Comparison of ENCODE assay signal across 11 mouse cellular contexts in genomic region chr9:103072204-103072599, GRCm38 (mm10).
"Had no signal": no experiment of that assay in that cellular context is flagged by ENCODE, and none has a peak within 500 bp of the region (broad histone marks: within the 10 kb centered on the region; RNA-seq: fewer than 3 reads in every experiment).

No protein-coding gene starts in this region.

- H3K4me1 ChIP-seq: limb, embryonic 12.5 days; midbrain, embryonic 12.5 days; stomach, embryonic 15.5 days had no signal

- H3K4me2 ChIP-seq: limb, embryonic 12.5 days; midbrain, embryonic 12.5 days; stomach, embryonic 15.5 days had no signal

- H3K9ac ChIP-seq: limb, embryonic 12.5 days; liver, embryonic 14.5 days; midbrain, embryonic 12.5 days; stomach, embryonic 15.5 days had no signal

- DNase-seq: layer of hippocampus, adult 9-11 months; layer of hippocampus, postnatal 36 days; lung, adult 2 months; lung, postnatal 14 days; right cerebral cortex, postnatal 14 days had no signal

- ATAC-seq: intestine, embryonic 16.5 days; midbrain, embryonic 16.5 days had no signal

- H3K9me3 ChIP-seq: limb, embryonic 12.5 days; midbrain, embryonic 12.5 days; stomach, embryonic 15.5 days had no signal

- H3K27me3 ChIP-seq: limb, embryonic 12.5 days; midbrain, embryonic 12.5 days; stomach, embryonic 15.5 days had no signal

- H3K4me3 ChIP-seq: limb, embryonic 12.5 days; midbrain, embryonic 12.5 days; stomach, embryonic 15.5 days had no signal

- H3K36me3 ChIP-seq: limb, embryonic 12.5 days; midbrain, embryonic 12.5 days; stomach, embryonic 15.5 days had no signal

- H3K27ac ChIP-seq: limb, embryonic 12.5 days; liver, embryonic 14.5 days; midbrain, embryonic 12.5 days; stomach, embryonic 15.5 days had no signal
